Mouse (Mus musculus): Measurements from ENCODE around the gene Spcs2. TPM values are rescaled to one million over a fixed set of nuclear protein-coding genes. Genes with fewer than 3 reads are reported as not detected.
"Not testable (repeated sequence)": the region's sequence is repeated elsewhere in the genome, so short reads cannot be mapped to it uniquely, and the experiment has no call there.

The Spcs2 gene
- polyA plus RNA-seq, 1 experiment from 2014 or later = 358 TPM

GRCm38 (mm10) chr7:99807043-99807442 is 56.2 kb downstream of the Spcs2 start:
- H3K27me3 ChIP-seq (replicated peaks; ENCODE audit: low read depth, poor library complexity, severe bottlenecking); H3K4me3 ChIP-seq; H3K9me3 ChIP-seq; H3K4me1 ChIP-seq; H3K27ac ChIP-seq (replicated peaks); DNase-seq (ENCODE audit: low spot score); H3K36me3 ChIP-seq (replicated peaks): not testable (repeated sequence)
- WGBS = 82% methylated on average over 7 of the region's 7 CpGs

- no peaks in the 10 kb centered on the region for H3K27me3 ChIP-seq (replicated peaks; ENCODE audit: low read depth, poor library complexity, severe bottlenecking)
- H3K27ac ChIP-seq (replicated peaks) = no peak overlapping the region
- H3K36me3 ChIP-seq (replicated peaks) = no peaks in the 10 kb centered on the region
- H3K4me3 ChIP-seq = no peak overlapping the region
- 93% methylated on average over 1 of the region's 1 CpGs for WGBS
- no peaks in the 10 kb centered on the region for H3K9me3 ChIP-seq
- no peaks in the 10 kb centered on the region for H3K4me1 ChIP-seq
- DNase-seq (ENCODE audit: low spot score) = no peak
Observed at GRCm38 (mm10) chr7:99805340-99805739, 57.9 kb downstream of the Spcs2 start.

- H3K4me3 ChIP-seq; H3K4me1 ChIP-seq; H3K9me3 ChIP-seq; H3K36me3 ChIP-seq (replicated peaks); H3K27me3 ChIP-seq (replicated peaks; ENCODE audit: low read depth, poor library complexity, severe bottlenecking); DNase-seq (ENCODE audit: low spot score); H3K27ac ChIP-seq (replicated peaks): not testable (repeated sequence)
- 79% methylated on average over 3 of the region's 3 CpGs for WGBS
Observed at GRCm38 (mm10) chr7:99804033-99804432, 59.2 kb downstream of the Spcs2 start.

- no peak overlapping the region for H3K4me3 ChIP-seq
- no peak overlapping the region for H3K27ac ChIP-seq (replicated peaks)
- DNase-seq (ENCODE audit: low spot score) = no peak
- H3K36me3 ChIP-seq (replicated peaks) = no peaks in the 10 kb centered on the region
- no peaks in the 10 kb centered on the region for H3K9me3 ChIP-seq
- no peaks in the 10 kb centered on the region for H3K4me1 ChIP-seq
- H3K27me3 ChIP-seq (replicated peaks; ENCODE audit: low read depth, poor library complexity, severe bottlenecking) = 0 out of 2 replicates have a peak, but pooled peaks cover 6% of the 10 kb centered on the region
- WGBS = 73% methylated on average over 8 of the region's 8 CpGs
Observed at GRCm38 (mm10) chr7:99803535-99803934, 59.7 kb downstream of the Spcs2 start.

GRCm38 (mm10) chr7:99799118-99799517 is 64.1 kb downstream of the Spcs2 start:
- Histone ChIP-seq H3K27me3 (replicated peaks; ENCODE audit: low read depth, poor library complexity, severe bottlenecking) (peaks cover 39% of the 10 kb centered on the region), H3K27ac (replicated peaks) (no peak overlapping the region), H3K4me3 (no peak overlapping the region), H3K36me3 (replicated peaks) (no peaks in the 10 kb centered on the region), H3K4me1 (peaks cover 9% of the 10 kb centered on the region), H3K9me3 (no peaks in the 10 kb centered on the region)
- 76% methylated on average over 7 of the region's 7 CpGs for WGBS
- no peak for DNase-seq (ENCODE audit: low spot score)

- H3K27ac ChIP-seq (replicated peaks) = no peak overlapping the region
- H3K9me3 ChIP-seq = no peaks in the 10 kb centered on the region
- DNase-seq (ENCODE audit: low spot score) = peak; percentile 47
- 34% methylated on average over 6 of the region's 6 CpGs for WGBS
- no peak overlapping the region for H3K4me3 ChIP-seq
- no peaks in the 10 kb centered on the region for H3K36me3 ChIP-seq (replicated peaks)
- peaks cover 40% of the 10 kb centered on the region for H3K27me3 ChIP-seq (replicated peaks; ENCODE audit: low read depth, poor library complexity, severe bottlenecking)
- H3K4me1 ChIP-seq = peaks cover 9% of the 10 kb centered on the region
Observed at GRCm38 (mm10) chr7:99797911-99798647, 65.2 kb downstream of the Spcs2 start.

GRCm38 (mm10) chr7:99797261-99797660 is 66.0 kb downstream of the Spcs2 start:
- no peak overlapping the region for H3K4me3 ChIP-seq
- H3K9me3 ChIP-seq = no peaks in the 10 kb centered on the region
- WGBS = 75% methylated on average over 3 of the region's 3 CpGs
- no peaks in the 10 kb centered on the region for H3K36me3 ChIP-seq (replicated peaks)
- peaks cover 9% of the 10 kb centered on the region for H3K4me1 ChIP-seq
- no peak for DNase-seq (ENCODE audit: low spot score)
- H3K27ac ChIP-seq (replicated peaks) = no peak overlapping the region
- H3K27me3 ChIP-seq (replicated peaks; ENCODE audit: low read depth, poor library complexity, severe bottlenecking) = peaks cover 40% of the 10 kb centered on the region

GRCm38 (mm10) chr7:99796471-99796870 is 66.8 kb downstream of the Spcs2 start:
- H3K4me3 ChIP-seq = no peak overlapping the region
- peaks cover 40% of the 10 kb centered on the region for H3K27me3 ChIP-seq (replicated peaks; ENCODE audit: low read depth, poor library complexity, severe bottlenecking)
- no peaks in the 10 kb centered on the region for H3K9me3 ChIP-seq
- DNase-seq (ENCODE audit: low spot score) = no peak
- no peaks in the 10 kb centered on the region for H3K36me3 ChIP-seq (replicated peaks)
- H3K27ac ChIP-seq (replicated peaks) = no peak overlapping the region
- WGBS = 74% methylated on average over 3 of the region's 3 CpGs
- peaks cover 9% of the 10 kb centered on the region for H3K4me1 ChIP-seq

- H3K27ac ChIP-seq (replicated peaks) = no peak overlapping the region
- peak overlapping the region; percentile 35 for H3K4me3 ChIP-seq
- 19% methylated on average over 17 of the region's 17 CpGs for WGBS
Observed at GRCm38 (mm10) chr7:99795192-99795981, 67.9 kb downstream of the Spcs2 start.

GRCm38 (mm10) chr7:99794096-99794495 is 69.2 kb downstream of the Spcs2 start:
- no peaks in the 10 kb centered on the region for H3K36me3 ChIP-seq (replicated peaks)
- H3K27me3 ChIP-seq (replicated peaks; ENCODE audit: low read depth, poor library complexity, severe bottlenecking) = peaks cover 38% of the 10 kb centered on the region
- 58% methylated on average over 2 of the region's 2 CpGs for WGBS
- no peak overlapping the region for H3K27ac ChIP-seq (replicated peaks)
- no peaks in the 10 kb centered on the region for H3K9me3 ChIP-seq
- DNase-seq (ENCODE audit: low spot score) = no peak
- peaks cover 9% of the 10 kb centered on the region for H3K4me1 ChIP-seq
- no peak overlapping the region for H3K4me3 ChIP-seq

More at GRCm38 (mm10) chr7:99795192-99795981, 67.9 kb downstream of the Spcs2 start:
- no peak for DNase-seq (ENCODE audit: low spot score)
- no peaks in the 10 kb centered on the region for H3K9me3 ChIP-seq
- H3K36me3 ChIP-seq (replicated peaks) = no peaks in the 10 kb centered on the region
- H3K27me3 ChIP-seq (replicated peaks; ENCODE audit: low read depth, poor library complexity, severe bottlenecking) = peaks cover 40% of the 10 kb centered on the region
- peaks cover 9% of the 10 kb centered on the region for H3K4me1 ChIP-seq

GRCm38 (mm10) chr7:99790816-99791215 is 72.4 kb downstream of the Spcs2 start:
- Histone ChIP-seq H3K36me3 (replicated peaks) (no peaks in the 10 kb centered on the region), H3K27me3 (replicated peaks; ENCODE audit: low read depth, poor library complexity, severe bottlenecking) (peaks cover 18% of the 10 kb centered on the region), H3K27ac (replicated peaks) (no peak overlapping the region), H3K9me3 (no peaks in the 10 kb centered on the region), H3K4me1 (peaks cover 20% of the 10 kb centered on the region), H3K4me3 (no peak overlapping the region)
- WGBS = 87% methylated on average over 10 of the region's 10 CpGs
- no peak for DNase-seq (ENCODE audit: low spot score)

GRCm38 (mm10) chr7:99788563-99788962 is 74.7 kb downstream of the Spcs2 start:
- H3K4me1 ChIP-seq = peaks cover 12% of the 10 kb centered on the region; the same call in 1 of the 2 replicates
- no peaks in the 10 kb centered on the region for H3K36me3 ChIP-seq (replicated peaks)
- WGBS = 51% methylated on average over 5 of the region's 5 CpGs
- no peaks in the 10 kb centered on the region for H3K27me3 ChIP-seq (replicated peaks; ENCODE audit: low read depth, poor library complexity, severe bottlenecking)
- no peak overlapping the region for H3K4me3 ChIP-seq
- no peaks in the 10 kb centered on the region for H3K9me3 ChIP-seq
- DNase-seq (ENCODE audit: low spot score) = no peak
- no peak overlapping the region; the same call in 1 of the 2 replicates for H3K27ac ChIP-seq (replicated peaks)

- Histone ChIP-seq H3K4me3 (no peak overlapping the region), H3K36me3 (replicated peaks) (no peaks in the 10 kb centered on the region), H3K4me1 (peaks cover 12% of the 10 kb centered on the region; the same call in 1 of the 2 replicates), H3K27ac (replicated peaks) (no peak overlapping the region; the same call in 1 of the 2 replicates), H3K9me3 (no peaks in the 10 kb centered on the region), H3K27me3 (replicated peaks; ENCODE audit: low read depth, poor library complexity, severe bottlenecking) (no peaks in the 10 kb centered on the region)
- WGBS = 44% methylated on average over 2 of the region's 2 CpGs
- DNase-seq (ENCODE audit: low spot score) = no peak
Observed at GRCm38 (mm10) chr7:99787935-99788334, 75.3 kb downstream of the Spcs2 start.
